Mouse (Mus musculus) kidney, postnatal 4 days (tissue): Measurements from ENCODE around the gene Esm1.

Source experiments
- DNase-seq, 2 experiments: peaks; one replicate each; pipeline ENCODE4 v3.0.0; 2021; ENCODE audit warnings: mixed read lengths in 2 of 2

The Esm1 gene

GRCm38 (mm10) chr13:113209624-113210023 lies at the start of gene Esm1:
Gene Esm1, plus strand, starts transcription at chr13:113209659.
- DNase-seq, result no peak

- no peak for DNase-seq
These were observed 45.0 kb upstream of the Esm1 start for GRCm38 (mm10) chr13:113164252-113165005.

- no peak for DNase-seq
These were observed 41.4 kb upstream of the Esm1 start for GRCm38 (mm10) chr13:113168018-113168534.

GRCm38 (mm10) chr13:113170256-113170655 lies 39.2 kb upstream of the Esm1 start:
- DNase-seq, result no peak

- no peak for DNase-seq
These were observed 35.3 kb upstream of the Esm1 start for GRCm38 (mm10) chr13:113174162-113174561.

GRCm38 (mm10) chr13:113183310-113183709 lies 26.1 kb upstream of the Esm1 start:
- DNase-seq, result no peak

GRCm38 (mm10) chr13:113183720-113184119 lies 25.7 kb upstream of the Esm1 start:
- DNase-seq, result no peak

- DNase-seq, result no peak
These were observed 12.4 kb upstream of the Esm1 start for GRCm38 (mm10) chr13:113196808-113197674.

- DNase-seq, result no peak
These were observed 11.5 kb upstream of the Esm1 start for GRCm38 (mm10) chr13:113197872-113198502.

GRCm38 (mm10) chr13:113199331-113199730 lies 10.1 kb upstream of the Esm1 start:
- no peak for DNase-seq

GRCm38 (mm10) chr13:113200726-113201125 lies 8.7 kb upstream of the Esm1 start:
- DNase-seq, result no peak

GRCm38 (mm10) chr13:113201631-113202030 lies 7.8 kb upstream of the Esm1 start:
- DNase-seq, result no peak

- DNase-seq, result no peak
These were observed 7.3 kb upstream of the Esm1 start for GRCm38 (mm10) chr13:113202184-113202583.

GRCm38 (mm10) chr13:113203146-113203545 lies 6.3 kb upstream of the Esm1 start:
- DNase-seq, result no peak

- peak in 1 of 2 experiments; percentile 15 for DNase-seq
These were observed 4.1 kb upstream of the Esm1 start for GRCm38 (mm10) chr13:113205346-113205745.

- no peak for DNase-seq
These were observed 1.9 kb downstream of the Esm1 start for GRCm38 (mm10) chr13:113211345-113211744.

- no peak for DNase-seq
These were observed 2.9 kb downstream of the Esm1 start for GRCm38 (mm10) chr13:113212401-113212800.

GRCm38 (mm10) chr13:113213865-113214264 lies 4.4 kb downstream of the Esm1 start:
- DNase-seq, result no peak

GRCm38 (mm10) chr13:113221851-113222250 lies 12.4 kb downstream of the Esm1 start:
- no peak for DNase-seq

GRCm38 (mm10) chr13:113224105-113224504 lies 14.6 kb downstream of the Esm1 start:
- peak; percentile 65 to 71 for DNase-seq

- no peak for DNase-seq
These were observed 16.4 kb downstream of the Esm1 start, which contains the start of gene Gzmk for GRCm38 (mm10) chr13:113225811-113226210. Gene Gzmk, minus strand, starts transcription at chr13:113225908.

- DNase-seq, result no peak
These were observed 17.6 kb downstream of the Esm1 start for GRCm38 (mm10) chr13:113227076-113227475.
